Mouse (Mus musculus): Measurements from ENCODE around the gene Taar2.

The Taar2 gene

GRCm38 (mm10) chr10:23978901-23979705 lies 40.7 kb downstream of the Taar2 start:
- no peak for DNase-seq (ENCODE audit: extremely low read depth, low read depth, low spot score)

GRCm38 (mm10) chr10:23985546-23985945 lies 47.2 kb downstream of the Taar2 start, which contains the start of gene Taar6:
Taar6 (minus strand) TSS chr10:23985646.
- no peak for DNase-seq (ENCODE audit: extremely low read depth, low read depth, low spot score)

- no peak for DNase-seq (ENCODE audit: extremely low read depth, low read depth, low spot score)
Measured at GRCm38 (mm10) chr10:23986419-23986818, 48.0 kb downstream of the Taar2 start.

Measured in fat pad, adult 2 months (tissue).